Mouse (Mus musculus) myocyte (in vitro differentiated cells): ENCODE data around the gene Pnmal2. TPM values are rescaled to one million over a fixed set of nuclear protein-coding genes. Genes with fewer than 3 reads are reported as not detected.

Experiments used
- H3K27me3 ChIP-seq: one replicate; pipeline ENCODE4 v1.6.1; 2011; ENCODE audit not compliant: control insufficient read depth, insufficient read depth, insufficient read length
- H3K36me3 ChIP-seq: one replicate; pipeline ENCODE4 v1.6.1; 2011; ENCODE audit not compliant: control insufficient read depth, insufficient read depth
- H3K4me2 ChIP-seq: one replicate; pipeline ENCODE4 v1.6.1; 2011; ENCODE audit warnings: low read depth, control low read depth
- H3K4me3 ChIP-seq: one replicate; pipeline ENCODE4 v1.5.1; 2011; ENCODE audit warnings: mild to moderate bottlenecking, control low read depth, moderate library complexity
- H3K79me2 ChIP-seq: one replicate; pipeline ENCODE4 v1.6.1; 2011; ENCODE audit not compliant: control insufficient read depth, insufficient read depth
- H3ac ChIP-seq: one replicate; pipeline ENCODE4 v1.6.1; 2011; ENCODE audit not compliant: control insufficient read depth, insufficient read length
- CEBPB ChIP-seq: IDR thresholded peaks from 2 replicates; pipeline ENCODE4 v1.6.1; 2011; ENCODE audit warnings: mild to moderate bottlenecking, moderate library complexity; ENCODE audit not compliant: poor library complexity, insufficient read depth, severe bottlenecking
- E2F4 ChIP-seq: IDR thresholded peaks from one replicate; pipeline ENCODE4 v1.6.1; 2011; ENCODE audit warnings: mild to moderate bottlenecking, control low read depth, moderate library complexity; ENCODE audit not compliant: insufficient read depth
- MAX ChIP-seq: IDR thresholded peaks from one replicate; pipeline ENCODE4 v1.6.1; 2011; ENCODE audit warnings: low read depth, mild to moderate bottlenecking, control low read depth
- MYOD1 ChIP-seq, 3 experiments: IDR thresholded peaks; one replicate each; pipeline ENCODE4 v1.6.1; 2011; ENCODE audit warnings: control low read depth in 2 of 3, low read depth in 2 of 3, mild to moderate bottlenecking in 2 of 3, moderate library complexity in 1 of 3; ENCODE audit not compliant: insufficient read length in 2 of 3, control insufficient read depth in 1 of 3
- MYOG ChIP-seq, 3 experiments: IDR thresholded peaks; one replicate each; pipeline ENCODE4 v1.6.1; 2011; ENCODE audit warnings: control low read depth in 2 of 3, low read depth in 2 of 3, mild to moderate bottlenecking in 2 of 3; ENCODE audit not compliant: insufficient read length in 2 of 3, control insufficient read depth in 1 of 3, insufficient read depth in 1 of 3
- POLR2A ChIP-seq: IDR thresholded peaks from one replicate; pipeline ENCODE4 v1.6.1; 2011; ENCODE audit warnings: low read depth, mild to moderate bottlenecking, control low read depth, moderate library complexity; ENCODE audit not compliant: insufficient read length
- POLR2AphosphoS2 ChIP-seq: IDR thresholded peaks from one replicate; pipeline ENCODE4 v1.6.1; 2011; ENCODE audit warnings: low read depth, control low read depth; ENCODE audit not compliant: insufficient read length
- REST ChIP-seq: IDR thresholded peaks from one replicate; pipeline ENCODE4 v1.6.1; 2011; ENCODE audit warnings: mild to moderate bottlenecking, control low read depth, moderate library complexity; ENCODE audit not compliant: insufficient read depth, insufficient read length
- SRF ChIP-seq: IDR thresholded peaks from one replicate; pipeline ENCODE4 v1.6.1; 2011; ENCODE audit warnings: low read depth; ENCODE audit not compliant: control insufficient read depth, insufficient read length
- TCF12 ChIP-seq: IDR thresholded peaks from one replicate; pipeline ENCODE4 v1.6.1; 2011; ENCODE audit warnings: mild to moderate bottlenecking, control low read depth; ENCODE audit not compliant: poor library complexity, insufficient read depth, severe bottlenecking
- TCF3 ChIP-seq: IDR thresholded peaks from one replicate; pipeline ENCODE4 v1.6.1; 2011; ENCODE audit warnings: low read depth, control low read depth; ENCODE audit not compliant: insufficient read length
- USF1 ChIP-seq: IDR thresholded peaks from one replicate; pipeline ENCODE4 v1.6.1; 2011; ENCODE audit warnings: low read depth, mild to moderate bottlenecking, control low read depth, moderate library complexity
- polyA plus RNA-seq: library from polyadenylated mRNA; unstranded; fragments of >200 nt; fragmentation: generic; extraction: Trizol; gene quantifications from one replicate; pipeline ENCODE4 v1.2.1, GENCODE M21; 2012; ENCODE audit warnings: missing spikeins

Gene Pnmal2
- polyA plus RNA-seq, 1 experiment = 44.4 TPM

DNA sequence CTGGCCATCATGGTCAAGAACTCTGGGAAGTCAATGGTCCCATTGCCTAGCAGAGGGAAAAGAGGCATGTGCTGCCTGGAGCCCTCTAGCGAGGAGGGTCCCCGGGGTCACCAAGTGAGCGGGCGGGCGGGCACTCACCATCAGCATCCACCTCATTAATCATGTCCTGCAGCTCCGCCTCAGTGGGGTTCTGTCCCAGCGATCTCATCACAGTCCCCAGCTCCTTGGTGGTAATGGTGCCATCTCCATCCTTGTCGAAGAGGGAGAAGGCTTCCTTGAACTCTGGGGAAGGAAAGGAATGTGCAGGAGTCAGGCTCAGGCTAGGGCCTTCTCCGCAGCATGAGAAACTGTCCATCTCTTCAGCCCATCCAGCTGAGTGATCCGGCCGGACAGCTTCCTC, 27.0 kb upstream of the Pnmal2 start:
- H3K36me3 ChIP-seq = peaks cover 3% of the 10 kb centered on the region
- TF ChIP-seq TCF3 (no peak), MYOG (IDR thresholded peaks at IDR 0.05; ENCODE audit: control insufficient read depth in 1 of 3, insufficient read depth in 1 of 3, insufficient read length in 2 of 3, low read depth in 2 of 3) (no peak), USF1 (no peak), MYOD1 (IDR thresholded peaks at IDR 0.05; ENCODE audit: control insufficient read depth in 1 of 3, insufficient read length in 2 of 3, low read depth in 2 of 3) (no peak), POLR2A (peak; percentile 1), SRF (no peak), REST (no peak), TCF12 (no peak)
- H3K4me3 ChIP-seq = no peak overlapping the region
- H3K79me2 ChIP-seq = peaks cover 27% of the 10 kb centered on the region
- H3K4me2 ChIP-seq = no peak overlapping the region
- H3K27me3 ChIP-seq = no peaks in the 10 kb centered on the region
- H3ac ChIP-seq = no peak overlapping the region

DNA sequence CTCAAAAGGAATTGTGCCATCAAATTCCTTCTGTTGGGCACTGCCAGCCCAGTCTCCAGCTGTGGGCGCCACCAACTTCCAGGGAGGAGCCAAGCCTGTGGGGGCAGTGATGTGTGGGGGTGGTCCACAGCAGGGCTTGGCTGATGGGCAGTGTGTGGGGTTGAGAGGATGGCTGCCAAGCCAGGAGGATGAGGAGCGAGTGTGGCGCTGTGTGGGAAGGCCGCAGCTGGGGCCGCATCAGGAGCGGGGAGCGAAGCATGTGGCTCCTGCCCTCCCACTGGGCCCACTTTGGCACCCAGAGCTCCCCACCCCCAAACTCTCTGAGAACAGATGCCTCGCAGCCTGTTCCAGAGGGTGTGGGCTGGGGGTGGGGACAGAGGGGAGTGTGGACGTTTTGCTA, 26.5 kb upstream of the Pnmal2 start:
- Histone ChIP-seq H3K4me2 (no peak overlapping the region), H3ac (no peak overlapping the region), H3K4me3 (no peak overlapping the region), H3K27me3 (no peaks in the 10 kb centered on the region), H3K79me2 (peaks cover 33% of the 10 kb centered on the region), H3K36me3 (peaks cover 3% of the 10 kb centered on the region)
- no peak for TF ChIP-seq USF1
- TF ChIP-seq CEBPB = no peak
- TF ChIP-seq TCF3 = no peak
- peak; percentile 42 for TF ChIP-seq POLR2AphosphoS2
- peak in 1 of 3 experiments; percentile 43 for TF ChIP-seq MYOD1 (IDR thresholded peaks at IDR 0.05; ENCODE audit: control insufficient read depth in 1 of 3, insufficient read length in 2 of 3, low read depth in 2 of 3)
- TF ChIP-seq SRF = no peak
- no peak for TF ChIP-seq TCF12
- no peak for TF ChIP-seq POLR2A
- peak in 2 of 3 experiments; percentile 4 to 18 for TF ChIP-seq MYOG (IDR thresholded peaks at IDR 0.05; ENCODE audit: control insufficient read depth in 1 of 3, insufficient read depth in 1 of 3, insufficient read length in 2 of 3, low read depth in 2 of 3)

DNA sequence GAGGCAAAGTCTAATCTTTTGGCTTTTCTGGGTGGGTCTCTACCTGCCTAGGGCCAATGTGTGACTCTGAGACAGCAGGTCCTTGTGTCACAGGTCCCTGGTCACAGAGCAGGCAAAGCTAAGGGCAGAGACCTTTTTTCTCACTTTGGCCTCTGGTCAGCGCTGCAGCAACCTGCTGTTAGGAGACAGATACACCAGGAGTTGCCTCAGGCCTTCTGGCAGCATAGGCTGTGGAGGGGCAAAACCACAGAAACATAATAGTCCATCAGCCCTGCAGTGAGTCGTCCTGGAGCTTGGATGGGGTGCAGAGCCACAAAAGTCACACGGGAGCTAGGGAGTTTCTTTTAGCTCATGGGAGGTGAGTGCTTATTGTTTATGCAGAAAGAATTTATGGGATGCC, 25.8 kb upstream of the Pnmal2 start:
- TF ChIP-seq REST (no peak), E2F4 (no peak), MAX (no peak), MYOD1 (IDR thresholded peaks at IDR 0.05; ENCODE audit: control insufficient read depth in 1 of 3, insufficient read length in 2 of 3, low read depth in 2 of 3) (no peak)
- no peak overlapping the region for H3K4me2 ChIP-seq
- peaks cover 3% of the 10 kb centered on the region for H3K36me3 ChIP-seq
- H3K4me3 ChIP-seq = no peak overlapping the region
- no peak overlapping the region for H3ac ChIP-seq
- H3K27me3 ChIP-seq = no peaks in the 10 kb centered on the region
- H3K79me2 ChIP-seq = peaks cover 39% of the 10 kb centered on the region

DNA sequence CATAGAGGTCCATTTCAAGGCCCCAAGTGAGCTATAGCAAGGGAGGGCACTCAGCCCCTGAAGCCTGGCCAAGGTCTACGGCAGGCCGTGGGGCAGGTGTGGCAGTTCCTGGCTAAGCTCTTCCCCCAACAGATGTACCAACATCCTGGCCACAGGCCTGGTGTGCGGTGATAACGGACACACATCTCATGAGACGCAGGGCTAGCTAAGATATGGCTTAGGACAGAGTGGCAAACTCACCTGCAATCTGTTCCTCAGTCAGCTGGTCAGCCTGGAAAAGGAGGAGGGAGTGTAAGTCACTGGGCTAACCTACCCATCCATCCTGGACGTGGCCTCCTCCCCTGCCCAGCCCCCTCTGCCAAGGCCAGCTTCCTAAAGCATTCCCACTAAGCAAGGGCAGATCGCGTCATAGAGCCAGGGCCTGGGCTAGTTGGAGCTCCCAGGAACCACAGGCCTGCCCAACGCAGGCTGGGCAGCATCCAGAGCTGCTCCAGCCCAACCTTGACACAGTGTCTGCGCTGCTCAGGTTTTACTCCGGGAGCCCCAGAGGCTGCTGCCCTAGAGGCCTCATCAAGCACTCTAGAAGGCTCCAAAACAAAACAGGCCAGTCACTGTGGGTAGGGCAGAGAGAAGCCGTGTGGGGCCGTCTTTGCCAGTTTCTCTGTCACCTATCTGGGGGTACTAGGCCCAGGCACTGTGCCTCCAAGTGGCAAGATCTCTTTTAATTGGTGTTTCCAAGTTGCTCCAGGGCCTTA, 24.9 kb upstream of the Pnmal2 start:
- no peak overlapping the region for H3ac ChIP-seq
- peaks cover 40% of the 10 kb centered on the region for H3K79me2 ChIP-seq
- peak overlapping the region; percentile 18 for H3K4me2 ChIP-seq
- H3K4me3 ChIP-seq = no peak overlapping the region
- no peak for TF ChIP-seq CEBPB
- TF ChIP-seq E2F4 = no peak
- no peak for TF ChIP-seq TCF12
- no peak for TF ChIP-seq REST
- TF ChIP-seq POLR2AphosphoS2 = no peak
- TF ChIP-seq TCF3 = no peak
- TF ChIP-seq MYOG (IDR thresholded peaks at IDR 0.05; ENCODE audit: control insufficient read depth in 1 of 3, insufficient read depth in 1 of 3, insufficient read length in 2 of 3, low read depth in 2 of 3) = no peak
- no peak for TF ChIP-seq SRF
- no peak for TF ChIP-seq MYOD1 (IDR thresholded peaks at IDR 0.05; ENCODE audit: control insufficient read depth in 1 of 3, insufficient read length in 2 of 3, low read depth in 2 of 3)
- no peak for TF ChIP-seq USF1
- TF ChIP-seq POLR2A = no peak
- TF ChIP-seq MAX = no peak
- H3K27me3 ChIP-seq = no peaks in the 10 kb centered on the region
- peaks cover 3% of the 10 kb centered on the region for H3K36me3 ChIP-seq

- H3K36me3 ChIP-seq = peaks cover 3% of the 10 kb centered on the region
- peaks cover 40% of the 10 kb centered on the region for H3K79me2 ChIP-seq
- H3K4me3 ChIP-seq = no peak overlapping the region
- H3K4me2 ChIP-seq = peak overlapping the region; percentile 18
- no peaks in the 10 kb centered on the region for H3K27me3 ChIP-seq
- TF ChIP-seq MYOG (IDR thresholded peaks at IDR 0.05; ENCODE audit: control insufficient read depth in 1 of 3, insufficient read depth in 1 of 3, insufficient read length in 2 of 3, low read depth in 2 of 3) (no peak), MAX (no peak)
- H3ac ChIP-seq = no peak overlapping the region
Observed at GRCm38 (mm10) chr7:16920150-16920579, 24.3 kb upstream of the Pnmal2 start.
